Mouse (Mus musculus) CH12.LX (cell line): ENCODE results near the gene Rpia. TPM values are rescaled to one million over a fixed set of nuclear protein-coding genes. Genes with fewer than 3 reads are reported as not detected.

Experiments used
- DNase-seq: peaks from one replicate; pipeline ENCODE4 v3.0.0-alpha.2; 2013; ENCODE audit errors: extremely low read depth
- H3K27ac ChIP-seq: 2 replicates; pipeline ENCODE4 v1.5.1; 2012; ENCODE audit warnings: low read depth, mild to moderate bottlenecking, control low read depth, moderate library complexity; ENCODE audit not compliant: insufficient read depth
- H3K27me3 ChIP-seq: replicated peaks from 2 replicates; pipeline ENCODE3; 2012; ENCODE audit warnings: inconsistent platforms
- H3K36me3 ChIP-seq, 2 experiments: replicated peaks in 1 of 2; 2 replicates each; pipeline versions ENCODE3 to v1.6.1; 2012; ENCODE audit warnings: inconsistent platforms in 1 of 2, low read length in 1 of 2, mild to moderate bottlenecking in 1 of 2, mixed read lengths in 1 of 2, moderate library complexity in 1 of 2; ENCODE audit not compliant: control insufficient read depth in 1 of 2, insufficient read depth in 1 of 2
- H3K4me1 ChIP-seq, 2 experiments: 2 replicates each; pipeline ENCODE4 v1.6.1; 2012; ENCODE audit warnings: inconsistent platforms in 1 of 2, moderate library complexity in 1 of 2; ENCODE audit not compliant: insufficient read depth in 2 of 2, control insufficient read depth in 1 of 2
- H3K4me2 ChIP-seq: 2 replicates; pipeline ENCODE4 v1.6.1; 2012; ENCODE audit warnings: low read depth, mild to moderate bottlenecking, control low read depth; ENCODE audit not compliant: poor library complexity, insufficient read depth, severe bottlenecking
- H3K4me3 ChIP-seq, 3 experiments: fragments of 150-350 bp in 1 of 3; sonication (generic) in 1 of 3; replicated peaks in 1 of 3; 2 replicates each; pipeline versions ENCODE3 to v1.5.1; 2011 to 2012; ENCODE audit warnings: low read depth in 2 of 3, low read length in 2 of 3, mild to moderate bottlenecking in 2 of 3, moderate library complexity in 2 of 3, control low read depth in 1 of 3, improper control_type of control experiment in 1 of 3, inconsistent platforms in 1 of 3, mixed read lengths in 1 of 3; ENCODE audit not compliant: poor library complexity in 1 of 3
- H3K79me2 ChIP-seq: replicated peaks from 2 replicates; pipeline ENCODE4 v1.6.1; 2012; ENCODE audit warnings: mild to moderate bottlenecking, moderate library complexity; ENCODE audit not compliant: control insufficient read depth, poor library complexity, insufficient read depth, severe bottlenecking; ENCODE audit errors: extremely low read depth
- H3K9ac ChIP-seq: 2 replicates; pipeline ENCODE4 v1.6.1; 2012; ENCODE audit warnings: low read depth, mild to moderate bottlenecking, control low read depth, moderate library complexity; ENCODE audit not compliant: insufficient read depth
- H3K9me3 ChIP-seq: replicated peaks from 2 replicates; pipeline ENCODE3; 2012; ENCODE audit warnings: low read length, inconsistent platforms, mixed read lengths
- CHD1 ChIP-seq: IDR thresholded peaks from 2 replicates; pipeline ENCODE4 v1.6.1; 2012; ENCODE audit warnings: low read depth, low read length, improper control_type of control experiment, inconsistent platforms
- E2F4 ChIP-seq: IDR thresholded peaks from 2 replicates; pipeline ENCODE4 v1.6.1; 2011; ENCODE audit warnings: low read depth, low read length, improper control_type of control experiment; ENCODE audit not compliant: insufficient replicate concordance
- JUND ChIP-seq: conservative IDR thresholded peaks from 2 replicates; pipeline ENCODE4 v1.6.1; 2011; ENCODE audit warnings: low read depth, low read length, improper control_type of control experiment
- MAFK ChIP-seq: IDR thresholded peaks from 2 replicates; pipeline ENCODE4 v1.6.1; 2011; ENCODE audit warnings: low read length, improper control_type of control experiment; ENCODE audit not compliant: insufficient replicate concordance
- MAX ChIP-seq: IDR thresholded peaks from 2 replicates; pipeline ENCODE4 v1.6.1; 2011; ENCODE audit warnings: low read length, improper control_type of control experiment
- MEF2A ChIP-seq: IDR thresholded peaks from 2 replicates; pipeline ENCODE4 v1.6.1; 2014; ENCODE audit warnings: low read depth, mild to moderate bottlenecking, inconsistent platforms, low read length, improper control_type of control experiment, borderline replicate concordance
- MXI1 ChIP-seq: IDR thresholded peaks from 2 replicates; pipeline ENCODE4 v1.6.1; 2011; ENCODE audit warnings: mild to moderate bottlenecking, low read depth, low read length, improper control_type of control experiment
- MYC ChIP-seq: IDR thresholded peaks from 2 replicates; pipeline ENCODE4 v1.6.1; 2011; ENCODE audit warnings: low read depth, mild to moderate bottlenecking, improper control_type of control experiment, low read length
- POLR2A ChIP-seq: IDR thresholded peaks from 2 replicates; pipeline ENCODE4 v1.6.1; 2011; ENCODE audit warnings: low read depth, mild to moderate bottlenecking, improper control_type of control experiment, low read length
- SIN3A ChIP-seq: IDR thresholded peaks from 2 replicates; pipeline ENCODE4 v1.6.1; 2012; ENCODE audit warnings: low read length, improper control_type of control experiment, inconsistent platforms
- SMC3 ChIP-seq: IDR thresholded peaks from 2 replicates; pipeline ENCODE4 v1.6.1; 2011; ENCODE audit warnings: low read depth, low read length, improper control_type of control experiment
- TBP ChIP-seq: conservative IDR thresholded peaks from 2 replicates; pipeline ENCODE4 v1.6.1; 2011; ENCODE audit warnings: low read depth, low read length, improper control_type of control experiment
- TCF12 ChIP-seq: IDR thresholded peaks from 2 replicates; pipeline ENCODE4 v1.6.1; 2014; ENCODE audit warnings: low read depth, mild to moderate bottlenecking, inconsistent platforms, low read length, improper control_type of control experiment
- UBTF ChIP-seq: IDR thresholded peaks from 2 replicates; pipeline ENCODE4 v1.6.1; 2012; ENCODE audit warnings: low read depth, mild to moderate bottlenecking, inconsistent platforms, low read length, improper control_type of control experiment, moderate library complexity
- ZC3H11A ChIP-seq: IDR thresholded peaks from 2 replicates; pipeline ENCODE4 v1.6.1; 2012; ENCODE audit warnings: low read depth, mild to moderate bottlenecking, inconsistent platforms, low read length, improper control_type of control experiment
- ZMIZ1 ChIP-seq: IDR thresholded peaks from 2 replicates; pipeline ENCODE4 v1.6.1; 2012; ENCODE audit warnings: low read depth, mild to moderate bottlenecking, inconsistent platforms, low read length, improper control_type of control experiment
- dilution Hi-C: fragments of 300-500 bp; cut with MboI; formaldehyde crosslinking; loops from 2 replicates; pipeline ENCODE4 v1.14.3; 2020; ENCODE audit warnings: low sequenced_read_pairs; ENCODE audit not compliant: extremely low pct_unique_long_range_greater_than_20kb, extremely low pct_ligation_motif_present
- in situ Hi-C: fragments of 300-500 bp; cut with MboI; formaldehyde crosslinking; loops from 3 replicates; pipeline ENCODE4 v1.14.3; 2019; ENCODE audit warnings: low sequenced_read_pairs, low pct_ligation_motif_present, low pct_unique_long_range_greater_than_20kb, mixed read lengths
- polyA plus RNA-seq: library from polyadenylated mRNA; unstranded; fragments of >175 nt; gene quantifications from 2 replicates; pipeline ENCODE4 v1.2.1, GENCODE M21; 2012; ENCODE audit warnings: low read depth; ENCODE audit not compliant: insufficient read length
- total RNA-seq, 2 experiments: library from RNA; depleted of rRNA; stranded (reverse); fragments of 300-350 nt in 1 of 2; fragments of >200 nt in 1 of 2; gene quantifications; 2 replicates each; pipeline ENCODE4 v1.2.3; 2012 to 2014

The Rpia gene
- total and polyA plus RNA-seq, 3 experiments = 55.7 to 65.1 (median 57.8) TPM

DNA sequence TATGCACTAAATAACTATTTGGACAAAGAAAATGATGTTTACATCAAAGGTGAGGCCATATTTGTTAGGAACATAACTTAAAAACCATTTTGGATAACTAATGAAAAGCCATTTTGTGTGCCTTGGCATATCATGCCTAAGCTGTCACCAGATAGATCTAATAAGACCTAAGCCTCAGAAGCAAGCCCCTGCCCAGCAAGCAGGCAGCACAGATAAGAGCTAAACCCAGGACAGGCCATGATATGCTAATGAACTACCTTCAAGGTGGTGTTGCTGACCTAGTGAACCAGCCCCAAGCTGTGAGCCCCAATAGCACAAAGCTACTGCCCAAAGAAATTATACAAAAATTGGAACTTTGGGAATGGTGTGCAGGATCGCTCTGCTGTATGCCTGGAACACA, 62.9 kb downstream of the Rpia start:
- in situ Hi-C loops = no loop called here
- Histone ChIP-seq H3K9me3 (no peaks in the 10 kb centered on the region), H3K27me3 (no peaks in the 10 kb centered on the region), H3K4me1 (peaks cover 15 to 53% of the 10 kb centered on the region in 2 experiments), H3K4me3 (no peak overlapping the region), H3K79me2 (peaks cover 12% of the 10 kb centered on the region), H3K4me2 (no peak overlapping the region), H3K9ac (no peak overlapping the region), H3K27ac (peak overlapping the region; percentile 87), H3K36me3 (peaks cover 18 to 27% of the 10 kb centered on the region in 2 experiments)
- dilution Hi-C loops = no loop called here
- DNase-seq = no peak
- TF ChIP-seq MAX (no peak), MYC (no peak), SMC3 (no peak), TCF12 (no peak), CHD1 (no peak), SIN3A (no peak), MAFK (no peak), MXI1 (no peak), ZMIZ1 (no peak)

DNA sequence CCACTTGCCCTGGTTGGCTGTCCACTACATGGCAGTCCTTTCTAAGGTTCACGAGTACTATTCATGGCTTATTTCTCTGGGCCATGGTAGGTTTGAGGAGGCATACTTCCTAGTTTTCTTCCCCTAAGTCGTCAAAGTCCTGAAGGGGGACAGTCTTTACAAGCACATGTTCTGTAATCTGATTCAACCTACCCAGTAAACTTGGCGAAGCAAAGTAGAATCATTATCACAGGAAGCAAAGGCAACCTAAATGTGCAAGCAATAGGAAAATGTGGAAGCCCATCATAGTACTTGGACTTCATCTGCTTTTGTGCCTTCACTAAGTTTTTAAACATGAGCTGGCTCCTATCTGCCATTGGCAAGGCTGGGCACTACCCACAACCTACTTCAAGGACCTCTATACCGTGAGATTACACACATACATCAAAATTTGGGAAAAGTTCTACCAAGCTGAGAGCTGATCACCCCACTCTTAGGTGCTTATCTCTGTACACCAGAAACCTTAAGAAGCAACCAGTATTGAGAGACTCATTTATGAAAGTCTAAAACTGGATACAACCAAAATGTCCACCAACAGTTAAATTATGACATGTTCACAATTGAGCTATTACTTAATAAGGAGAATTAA, 64.8 kb downstream of the Rpia start:
- H3K4me2 ChIP-seq = peak overlapping the region; percentile 32; the same call in 1 of the 2 replicates
- dilution Hi-C loops = no loop called here
- in situ Hi-C loops = no loop called here
- TF ChIP-seq TBP (0 out of 2 replicates have a peak, but pooled peaks have one; percentile 18), ZC3H11A (no peak), POLR2A (peak; percentile 38), CHD1 (no peak), E2F4 (no peak)
- no peak overlapping the region for H3K4me3 ChIP-seq
- peak overlapping the region; percentile 99 for H3K27ac ChIP-seq
- H3K9me3 ChIP-seq = no peaks in the 10 kb centered on the region
- no peak for DNase-seq
- peak overlapping the region; percentile 100 for H3K9ac ChIP-seq
- peaks cover 30% of the 10 kb centered on the region for H3K79me2 ChIP-seq
- peaks cover 15 to 49% of the 10 kb centered on the region in 2 experiments for H3K4me1 ChIP-seq
- H3K36me3 ChIP-seq = peaks cover 33 to 43% of the 10 kb centered on the region in 2 experiments
- no peaks in the 10 kb centered on the region for H3K27me3 ChIP-seq

- H3K4me1 ChIP-seq = peaks cover 15 to 46% of the 10 kb centered on the region in 2 experiments
- dilution Hi-C loops = no loop called here
Measured at GRCm38 (mm10) chr6:70725639-70726038, 66.4 kb downstream of the Rpia start.

More at GRCm38 (mm10) chr6:70725639-70726038, 66.4 kb downstream of the Rpia start:
- Histone ChIP-seq H3K36me3 (peaks cover 33 to 43% of the 10 kb centered on the region in 2 experiments), H3K27ac (peak overlapping the region; percentile 99), H3K9me3 (no peaks in the 10 kb centered on the region), H3K4me3 (peak overlapping the region; percentile 30 to 83 (median 77)), H3K27me3 (no peaks in the 10 kb centered on the region), H3K9ac (peak overlapping the region; percentile 100), H3K4me2 (peak overlapping the region; percentile 87), H3K79me2 (peaks cover 37% of the 10 kb centered on the region)
- in situ Hi-C loops = no loop called here
- TF ChIP-seq JUND = no peak
- no peak for TF ChIP-seq MYC
- TF ChIP-seq POLR2A = peak; percentile 9; the same call in 1 of the 2 replicates
- no peak for TF ChIP-seq MEF2A
- TF ChIP-seq UBTF = no peak
- TF ChIP-seq TBP = no peak
- DNase-seq = peak; percentile 84
